Mouse (Mus musculus) mouse trophoblast stem cell (cell line): ENCODE data around the gene Pax6.

ENCODE experiments used
- in situ Hi-C, 2 experiments: fragments of 300-500 bp; cut with MseI, MboI; formaldehyde crosslinking; loops; 2 replicates in 1 of 2; 3 replicates in 1 of 2; pipeline ENCODE4 v1.15.1; 2025

Gene Pax6

DNA sequence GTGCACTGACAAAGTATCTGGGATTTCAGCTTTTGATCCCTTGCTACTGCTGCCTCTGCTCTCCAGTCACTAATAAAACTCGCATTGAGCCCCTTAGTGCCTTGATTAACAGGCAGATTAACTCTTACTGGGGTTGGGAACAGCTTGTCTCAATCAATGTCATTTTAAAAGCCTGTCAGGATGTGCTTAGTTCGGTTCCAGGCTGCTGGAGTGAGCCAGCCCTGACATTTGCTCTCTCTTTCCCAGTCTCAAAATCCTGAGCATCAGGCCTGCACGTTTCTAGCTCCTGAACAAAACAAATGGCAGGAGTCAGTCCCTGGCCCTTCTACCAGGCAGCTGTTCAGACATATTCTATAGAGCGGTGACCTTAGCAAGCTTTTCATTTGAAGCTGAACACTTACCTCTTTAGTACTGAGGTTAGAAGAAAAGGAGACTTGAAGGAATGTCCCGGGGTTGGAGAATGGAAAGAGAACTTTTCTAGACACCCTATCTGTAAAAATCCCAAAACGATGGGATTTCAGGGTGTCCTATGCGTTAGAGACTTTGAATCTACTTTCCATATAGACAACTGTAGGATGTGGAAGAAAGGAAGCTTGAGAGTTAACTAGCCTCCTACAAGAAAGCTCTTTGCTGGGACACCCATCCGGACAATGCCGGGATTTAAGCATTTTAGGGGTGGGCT, 2.6 kb downstream of the Pax6 start:
- in situ Hi-C loops = no loop called here

DNA sequence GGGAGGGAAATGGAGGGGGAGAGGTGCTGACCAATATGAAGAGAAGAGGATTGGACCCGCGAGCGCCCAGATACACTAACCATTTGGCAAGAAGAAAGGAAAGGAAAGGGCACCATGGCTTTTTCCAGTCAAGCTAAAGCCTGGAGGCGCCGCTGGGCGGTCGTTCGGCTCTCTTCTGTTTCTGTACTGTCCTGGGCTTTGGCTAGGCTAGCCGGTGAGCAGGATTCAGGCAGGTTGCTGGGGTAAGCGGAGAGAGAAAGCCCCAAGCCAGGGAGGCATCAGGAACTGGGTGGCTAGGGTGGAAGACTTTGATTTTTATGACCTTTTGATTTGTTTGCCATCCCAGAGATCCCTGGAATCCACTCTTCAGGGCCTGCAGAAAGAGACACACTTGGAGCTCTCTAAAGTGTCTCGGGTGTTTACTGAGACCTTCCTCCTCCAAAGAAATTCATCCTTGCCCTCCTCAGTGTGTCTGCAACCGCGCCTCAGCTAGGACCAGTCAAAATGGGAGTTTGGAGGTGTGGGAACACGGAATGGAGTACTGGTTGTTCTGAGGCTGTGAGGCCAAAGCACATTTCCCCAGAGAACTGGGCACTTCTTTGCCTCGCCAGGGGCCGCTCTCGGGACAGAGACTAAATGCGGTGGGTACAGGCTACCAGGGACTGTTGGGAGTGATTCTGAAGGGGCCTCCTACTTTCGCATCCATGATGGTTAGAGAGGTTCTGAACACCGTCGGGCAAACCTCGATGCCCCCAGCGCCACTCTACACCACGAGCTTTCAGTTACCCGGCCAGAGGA, 3.3 kb downstream of the Pax6 start:
- in situ Hi-C loops = no loop called here

DNA sequence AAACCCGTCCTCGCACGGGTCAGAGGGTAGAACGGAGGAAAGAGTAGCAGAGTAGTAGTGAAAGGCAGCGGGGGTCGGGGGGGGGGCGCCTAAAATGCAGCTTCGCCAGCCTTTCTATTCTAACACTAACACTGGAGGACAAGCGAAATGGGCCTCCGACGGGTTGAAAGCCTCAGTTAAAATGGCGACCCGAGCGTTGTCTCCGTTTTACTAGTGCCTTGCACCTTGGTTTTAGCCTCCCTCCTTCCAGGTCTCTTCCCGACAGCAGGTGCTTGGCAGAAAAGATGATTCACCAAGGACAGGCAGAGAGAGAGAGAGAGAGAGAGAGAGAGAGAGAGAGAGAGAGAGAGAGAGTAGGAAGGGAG, 3.9 kb downstream of the Pax6 start:
- in situ Hi-C loops = no loop called here

DNA sequence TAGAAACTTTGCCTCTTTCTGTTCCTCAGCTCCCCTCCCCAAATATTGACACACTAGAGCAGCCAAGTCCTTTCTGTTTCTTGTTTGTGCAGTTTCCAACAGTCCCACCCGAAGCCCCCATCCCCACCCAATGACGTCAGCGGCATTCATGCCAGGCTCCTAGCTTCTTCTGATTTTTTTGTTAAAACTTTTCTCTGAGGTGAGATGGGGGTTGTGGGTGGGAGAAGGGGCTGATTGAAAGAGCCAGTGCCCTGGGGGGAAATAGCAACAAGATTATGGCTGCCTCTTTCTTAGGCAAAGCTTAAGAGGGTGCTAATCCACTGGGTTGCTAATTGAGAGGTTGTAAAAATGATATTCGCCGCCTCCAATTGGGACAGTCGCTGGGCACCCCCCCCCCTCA, 4.4 kb downstream of the Pax6 start:
- in situ Hi-C loops = no loop called here

DNA sequence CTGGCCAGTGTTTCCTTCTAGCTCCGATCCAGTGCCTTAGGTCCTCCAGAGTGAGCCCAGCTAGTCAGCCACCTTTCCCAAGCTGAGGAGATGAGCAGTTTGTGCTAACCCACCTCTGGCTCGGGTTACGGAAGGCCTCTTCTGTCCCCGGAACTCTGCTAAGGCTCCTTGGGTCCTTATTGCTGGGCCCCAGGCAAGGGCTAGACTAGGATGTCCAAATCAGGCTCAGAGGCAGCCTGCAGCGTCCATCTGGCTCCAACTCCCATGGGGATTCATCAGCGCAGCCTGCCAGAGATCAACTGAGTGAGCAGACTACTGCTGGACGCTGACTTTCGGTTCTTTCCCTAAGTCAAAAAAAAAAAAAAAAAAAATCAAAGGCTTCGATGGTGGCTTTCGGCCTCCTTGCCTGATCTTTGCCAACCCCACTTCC, 4.9 kb downstream of the Pax6 start:
- in situ Hi-C loops = no loop called here

DNA sequence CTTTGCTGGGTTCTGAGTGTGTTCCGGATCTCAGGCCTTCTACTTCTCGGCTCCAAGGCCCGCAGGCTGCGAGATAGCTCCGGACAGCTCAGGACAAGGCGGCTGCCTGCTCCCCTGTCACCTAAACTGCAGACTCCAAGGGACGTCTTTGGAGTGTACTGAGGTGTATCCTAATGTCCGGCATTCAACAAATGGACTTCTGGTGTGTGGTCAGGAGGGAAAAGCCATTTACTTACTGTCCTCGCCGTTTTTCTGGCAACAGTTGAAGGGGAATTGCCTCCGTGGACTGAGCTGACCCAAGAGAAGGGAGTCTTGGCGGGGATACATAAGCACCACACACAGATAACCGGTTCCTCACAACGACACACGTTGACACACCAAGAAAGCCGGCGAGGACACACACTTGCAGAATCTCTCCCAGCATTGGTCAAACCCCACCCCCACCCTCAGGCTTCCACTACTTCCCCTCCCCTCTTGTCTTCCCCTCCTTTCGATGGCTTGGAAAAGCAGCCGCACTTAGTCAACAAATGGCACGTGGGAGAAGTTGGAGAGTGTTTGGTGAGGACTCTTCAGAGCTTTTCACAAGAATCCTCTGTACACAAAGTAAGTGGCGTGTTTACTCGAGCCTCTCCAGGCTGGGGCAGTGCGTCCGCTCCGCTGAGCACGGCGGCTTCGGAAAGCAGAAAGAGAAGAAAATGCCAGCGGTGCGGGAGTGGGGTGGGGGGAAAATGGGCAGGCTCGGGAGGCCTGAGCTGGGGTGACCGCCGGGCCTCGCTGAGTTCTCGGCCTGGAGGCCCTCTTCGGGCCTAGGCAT, 5.6 kb downstream of the Pax6 start:
- in situ Hi-C loops = no loop called here

DNA sequence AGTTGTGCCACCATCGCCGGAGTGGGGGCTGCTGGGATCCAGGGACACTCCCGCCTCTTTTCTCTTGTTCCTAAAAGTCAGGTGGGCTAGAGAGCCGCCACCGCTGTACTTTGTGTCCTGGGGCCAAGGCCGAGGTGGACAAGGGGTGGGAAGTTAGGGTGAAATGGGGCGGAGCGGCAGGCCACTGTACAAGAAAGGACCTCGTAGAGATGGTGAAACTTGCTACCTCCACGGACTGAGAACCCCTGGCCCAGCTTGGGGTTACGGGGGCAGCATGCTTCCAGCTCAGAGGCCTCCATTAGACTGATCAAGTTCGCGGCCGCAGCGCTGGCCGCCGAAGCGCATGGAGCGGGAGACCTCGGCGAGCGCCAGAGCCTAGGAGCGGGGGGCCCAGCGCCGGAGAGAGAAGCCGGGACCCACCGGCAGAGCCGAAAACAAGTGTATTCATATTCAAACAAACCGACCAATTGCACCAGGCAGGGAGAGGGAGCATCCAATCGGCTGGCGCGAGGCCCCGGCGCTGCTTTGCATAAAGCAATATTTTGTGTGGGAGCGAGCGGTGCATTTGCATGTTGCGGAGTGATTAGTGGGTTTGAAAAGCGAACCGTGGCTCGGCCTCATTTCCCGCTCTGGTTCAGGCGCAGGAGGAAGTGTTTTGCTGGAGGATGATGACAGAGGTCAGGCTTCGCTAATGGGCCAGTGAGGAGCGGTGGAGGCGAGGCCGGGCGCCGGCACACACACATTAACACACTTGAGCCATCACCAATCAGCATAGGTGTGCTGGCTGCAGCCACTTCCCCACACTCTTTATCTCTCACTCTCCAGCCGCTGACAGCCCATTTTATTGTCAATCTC, 6.4 kb downstream of the Pax6 start:
- in situ Hi-C loops = no loop called here

DNA sequence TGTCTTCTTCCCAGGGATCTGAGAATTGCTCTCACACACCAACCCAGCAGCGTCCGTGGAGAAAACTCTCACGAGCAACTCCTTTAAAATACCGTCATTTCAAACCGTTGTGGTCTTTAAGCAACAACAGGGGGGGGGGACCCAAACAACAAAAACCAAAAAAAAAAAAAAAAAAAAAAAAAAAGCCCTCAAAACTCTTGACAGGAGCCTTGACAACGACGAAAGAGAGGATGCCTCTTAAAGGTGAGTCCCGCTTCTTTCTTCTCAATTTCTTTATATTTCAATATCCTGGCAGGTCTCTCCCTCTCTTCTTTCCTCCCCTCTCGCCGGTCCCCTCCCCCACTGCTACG, 7.0 kb downstream of the Pax6 start:
- in situ Hi-C loops = no loop called here

DNA sequence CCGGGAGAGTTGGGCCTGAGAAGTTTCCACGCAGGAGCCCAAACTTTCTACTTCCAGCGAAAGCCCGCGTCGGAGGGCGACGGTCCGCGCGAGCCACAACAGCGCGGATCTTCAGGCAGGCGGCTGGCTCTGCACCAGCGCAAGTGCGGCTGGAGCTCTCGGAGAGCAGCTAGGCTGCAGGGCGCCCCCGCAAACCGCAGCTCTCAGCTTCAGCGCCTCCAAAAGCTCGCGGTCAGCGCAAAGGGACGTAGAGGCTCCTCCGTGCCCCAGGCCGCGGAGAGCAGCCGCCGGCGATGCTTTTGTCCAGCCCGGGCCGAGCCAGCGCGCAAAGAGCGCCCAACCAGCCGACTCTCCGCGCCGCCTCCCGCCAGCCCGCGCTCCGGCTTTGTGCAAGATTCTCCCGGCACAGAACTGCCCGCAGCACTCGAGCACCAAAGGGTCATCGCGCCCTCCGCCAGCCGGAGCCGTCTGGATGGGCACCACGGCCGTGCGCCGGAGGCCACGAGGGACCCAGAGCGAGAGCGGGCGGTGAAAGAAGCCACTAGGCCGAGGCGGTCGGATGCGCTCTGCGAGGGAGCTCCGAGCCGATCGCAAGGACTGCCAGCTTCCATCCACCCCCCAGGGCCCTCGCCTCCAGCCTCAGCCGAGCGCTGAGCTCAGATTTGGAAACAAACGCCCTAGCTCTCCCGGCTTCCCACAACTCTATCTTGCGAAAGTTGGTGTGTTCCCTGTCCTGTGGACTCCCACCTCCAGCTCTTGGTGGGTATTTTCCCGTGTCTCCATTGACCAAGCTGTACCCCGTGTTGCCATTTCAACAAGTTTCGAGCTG, 7.6 kb downstream of the Pax6 start:
- in situ Hi-C loops = no loop called here

DNA sequence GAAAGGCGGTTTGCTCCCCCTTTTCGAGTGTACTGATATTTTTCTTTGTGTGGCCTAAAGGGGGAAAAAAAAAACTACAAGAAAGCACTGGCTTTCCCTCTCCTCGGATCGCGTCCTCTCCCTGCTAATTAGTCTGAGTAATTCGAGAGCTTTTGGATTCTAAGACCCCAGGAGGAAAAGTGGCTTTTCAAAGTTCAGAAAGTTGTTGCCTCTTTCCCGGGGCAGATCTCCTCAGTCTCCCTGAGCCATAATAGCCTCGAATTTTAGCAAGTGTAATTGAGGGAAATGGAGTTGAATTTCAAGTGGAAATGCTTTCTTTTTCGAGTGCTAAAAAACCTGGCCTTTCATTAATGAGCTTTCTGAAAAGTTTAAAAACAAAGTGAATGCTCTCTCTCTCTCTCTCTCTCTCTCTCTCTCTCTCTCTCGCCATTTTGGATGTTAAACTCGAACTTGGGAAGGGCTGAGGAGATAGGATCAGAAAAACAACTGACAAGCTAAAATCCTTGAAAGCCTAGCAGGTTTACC, 8.3 kb downstream of the Pax6 start:
- in situ Hi-C loops = no loop called here

DNA sequence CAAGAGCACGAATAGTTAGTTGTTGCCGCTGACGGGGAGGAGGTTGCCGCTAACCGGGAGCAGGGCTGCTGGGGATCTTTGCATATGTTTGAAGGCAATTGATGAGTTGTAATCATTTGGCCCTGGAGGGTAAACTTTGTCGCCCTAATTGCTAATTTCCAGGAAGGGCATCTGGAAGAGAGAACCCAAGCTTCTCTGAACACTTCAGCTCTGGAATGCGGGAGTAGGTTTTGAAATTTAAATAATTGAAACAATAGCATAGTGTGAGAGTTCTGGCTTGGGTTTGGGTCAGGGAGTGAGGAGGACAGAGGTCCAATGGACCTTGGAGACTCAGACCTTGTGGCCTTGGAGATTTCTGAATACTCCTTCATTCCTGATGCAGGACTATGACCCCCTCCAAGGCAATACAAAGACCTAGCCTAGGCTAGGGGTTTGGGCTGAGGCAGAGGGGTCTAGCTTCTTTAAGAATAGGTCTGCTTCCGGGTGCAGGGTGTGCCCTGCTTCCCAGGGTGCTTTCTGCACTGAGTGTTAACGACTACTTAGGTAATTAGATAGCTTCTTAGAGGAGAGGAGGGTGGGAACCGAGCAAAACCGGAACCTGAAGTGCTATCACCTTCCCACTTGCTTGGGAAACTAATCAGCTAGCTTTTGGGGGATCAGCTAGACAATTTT, 8.9 kb downstream of the Pax6 start:
- in situ Hi-C loops = no loop called here

DNA sequence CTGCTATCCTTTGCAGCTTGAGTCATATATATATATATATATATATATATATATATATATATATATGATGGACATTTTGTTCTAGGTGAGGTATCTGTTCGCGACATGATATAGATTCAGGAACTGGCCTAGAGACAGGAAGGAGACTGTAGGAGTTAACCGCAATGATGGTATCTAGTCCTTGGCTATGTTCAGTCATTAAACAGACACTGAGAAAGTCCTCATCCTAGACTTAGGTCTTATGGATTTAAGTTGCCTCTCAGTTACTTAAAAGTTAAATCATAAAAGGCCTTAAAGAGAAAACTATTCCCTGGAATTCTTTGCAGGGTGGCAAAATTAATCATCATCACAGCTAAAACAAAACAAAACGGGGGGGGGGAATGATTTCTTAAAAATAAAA, 9.6 kb downstream of the Pax6 start:
- in situ Hi-C loops = no loop called here

DNA sequence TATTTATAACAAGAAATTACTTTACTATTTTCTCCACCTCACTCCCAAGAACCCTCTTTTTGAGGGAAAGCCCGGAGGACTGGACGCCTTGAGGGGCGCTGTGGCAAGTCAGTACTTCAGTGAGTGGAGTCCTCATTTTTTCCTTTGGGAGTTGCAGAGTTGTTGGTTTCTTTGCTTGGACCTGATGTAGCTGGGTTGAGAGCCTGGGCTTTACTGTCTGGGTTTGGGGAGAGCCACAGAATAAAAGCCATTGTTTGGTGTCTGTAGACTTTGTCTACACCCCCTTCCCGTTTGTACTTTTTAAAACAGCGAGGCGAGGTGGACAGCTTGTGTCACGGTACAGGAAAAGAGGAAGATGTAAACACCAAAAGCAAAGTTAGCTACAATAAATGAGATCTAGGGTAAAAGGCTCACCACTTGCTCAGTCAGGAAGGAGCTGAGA, 10.2 kb downstream of the Pax6 start:
- in situ Hi-C loops = no loop called here

DNA sequence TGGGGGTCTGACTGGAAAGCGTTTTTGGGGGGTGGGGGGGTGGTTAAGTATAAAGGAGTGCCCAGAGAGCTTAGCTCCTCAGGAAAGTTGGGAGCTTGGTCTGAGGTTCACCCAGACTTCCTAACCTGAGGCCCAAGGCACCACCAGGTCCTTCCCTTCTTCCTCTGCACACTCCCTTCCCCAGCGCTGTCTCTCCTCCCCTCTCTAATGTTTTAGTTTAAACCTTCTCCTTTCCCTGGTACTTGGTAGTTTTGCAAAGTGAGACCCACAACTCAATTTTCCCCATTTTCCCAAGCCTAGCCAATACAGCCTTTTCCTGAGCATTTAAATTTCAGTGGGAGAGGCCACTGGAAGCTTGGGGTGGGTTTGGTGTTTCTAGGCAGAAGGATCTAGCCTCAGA, 10.6 kb downstream of the Pax6 start:
- in situ Hi-C loops = no loop called here

DNA sequence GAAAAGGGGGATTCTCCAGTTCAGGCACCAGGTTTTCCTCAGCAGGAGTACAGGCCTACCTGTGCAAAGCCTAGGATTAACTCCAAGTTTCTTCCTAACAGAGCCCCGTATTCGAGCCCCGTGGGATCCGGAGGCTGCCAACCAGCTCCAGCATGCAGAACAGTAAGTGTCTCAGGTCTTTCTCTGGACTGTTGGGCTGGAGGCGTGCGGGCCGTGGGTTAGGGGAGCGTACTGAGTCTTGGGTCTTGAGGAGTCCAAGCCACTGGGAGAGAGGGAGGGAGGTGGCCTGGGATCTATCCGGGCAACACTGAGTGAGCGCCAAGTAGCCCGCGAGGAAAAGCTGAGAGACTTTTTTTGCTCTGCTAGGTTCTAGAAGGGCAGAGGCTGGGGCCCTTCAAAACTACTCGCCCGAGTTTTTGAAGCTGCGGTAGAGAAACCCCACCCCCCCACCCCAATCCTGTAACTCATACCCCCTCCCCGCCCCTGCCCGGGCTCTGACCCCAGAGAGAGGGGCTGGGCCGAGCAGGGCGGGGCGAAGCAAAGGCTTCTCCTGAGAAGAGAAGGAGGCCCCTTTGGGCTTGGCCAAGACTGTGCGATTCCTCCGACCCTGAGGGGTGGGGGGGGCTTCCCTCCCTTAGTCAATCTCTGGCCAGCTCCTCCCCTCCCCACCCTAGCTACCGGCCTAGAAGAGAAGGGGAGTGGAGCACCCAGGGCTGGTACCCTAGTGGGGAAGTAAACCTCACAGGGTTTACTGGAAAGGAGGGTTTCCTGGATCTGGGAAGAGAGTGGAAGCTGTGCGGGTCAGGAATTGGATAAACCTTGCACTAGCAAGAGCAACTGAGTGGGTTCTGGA, 11.7 kb downstream of the Pax6 start:
- in situ Hi-C loops = no loop called here

DNA sequence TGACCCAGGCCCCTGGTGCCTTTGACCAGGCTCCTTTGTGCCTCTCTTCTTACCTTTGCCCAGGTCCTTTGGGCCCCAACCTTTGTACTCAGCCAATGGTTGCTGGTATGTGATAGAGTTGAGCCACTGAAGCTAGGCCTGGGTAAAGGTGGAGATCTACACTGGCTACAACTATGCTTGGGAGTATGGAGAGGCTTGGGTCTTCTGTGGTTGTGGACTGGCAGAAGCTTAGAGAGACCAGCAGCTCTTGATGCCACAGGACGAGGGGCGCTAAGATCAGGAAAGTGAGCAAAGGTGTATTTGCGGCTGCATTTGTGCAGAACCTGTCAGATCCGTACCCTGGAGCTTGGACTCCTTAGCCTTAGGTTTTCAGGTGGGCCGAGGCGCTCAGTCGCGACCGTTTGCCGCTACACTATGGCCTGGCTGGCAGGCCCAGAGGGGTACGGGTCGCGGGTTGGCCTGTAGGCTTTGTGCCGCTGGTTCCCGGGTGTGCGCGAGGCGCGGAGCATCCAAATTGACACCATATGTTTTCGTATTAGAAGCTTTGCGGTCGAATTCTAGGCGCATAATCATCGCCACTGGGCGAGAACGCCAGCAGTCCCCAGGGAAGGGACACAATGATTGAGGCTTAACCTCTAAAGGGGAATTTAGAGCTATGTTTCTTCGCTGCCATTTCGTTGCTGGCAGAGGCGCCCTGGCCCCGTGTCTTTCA, 12.5 kb downstream of the Pax6 start:
- in situ Hi-C loops = no loop called here

DNA sequence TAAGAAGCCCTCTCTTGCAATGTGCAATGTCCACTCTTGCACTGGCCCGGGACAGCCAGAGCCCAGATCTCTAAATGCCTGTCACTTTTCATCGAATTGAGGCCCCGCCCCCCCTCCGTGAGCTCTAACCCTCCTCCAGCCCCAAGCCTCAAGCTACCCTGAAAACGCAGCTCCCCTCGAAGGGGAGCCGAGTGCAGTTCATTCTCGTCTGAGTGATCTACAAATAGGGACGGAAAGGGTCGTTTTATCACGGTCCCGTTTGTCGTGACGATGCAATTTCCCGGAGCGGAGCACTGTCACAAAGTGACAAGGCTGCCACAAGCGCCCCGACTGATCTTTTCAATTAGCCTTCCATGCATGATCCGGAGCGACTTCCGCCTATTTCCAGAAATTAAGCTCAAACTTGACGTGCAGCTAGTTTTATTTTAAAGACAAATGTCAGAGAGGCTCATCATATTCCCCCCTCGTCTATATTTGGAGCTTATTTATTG, 13.4 kb downstream of the Pax6 start:
- in situ Hi-C loops = no loop called here

DNA sequence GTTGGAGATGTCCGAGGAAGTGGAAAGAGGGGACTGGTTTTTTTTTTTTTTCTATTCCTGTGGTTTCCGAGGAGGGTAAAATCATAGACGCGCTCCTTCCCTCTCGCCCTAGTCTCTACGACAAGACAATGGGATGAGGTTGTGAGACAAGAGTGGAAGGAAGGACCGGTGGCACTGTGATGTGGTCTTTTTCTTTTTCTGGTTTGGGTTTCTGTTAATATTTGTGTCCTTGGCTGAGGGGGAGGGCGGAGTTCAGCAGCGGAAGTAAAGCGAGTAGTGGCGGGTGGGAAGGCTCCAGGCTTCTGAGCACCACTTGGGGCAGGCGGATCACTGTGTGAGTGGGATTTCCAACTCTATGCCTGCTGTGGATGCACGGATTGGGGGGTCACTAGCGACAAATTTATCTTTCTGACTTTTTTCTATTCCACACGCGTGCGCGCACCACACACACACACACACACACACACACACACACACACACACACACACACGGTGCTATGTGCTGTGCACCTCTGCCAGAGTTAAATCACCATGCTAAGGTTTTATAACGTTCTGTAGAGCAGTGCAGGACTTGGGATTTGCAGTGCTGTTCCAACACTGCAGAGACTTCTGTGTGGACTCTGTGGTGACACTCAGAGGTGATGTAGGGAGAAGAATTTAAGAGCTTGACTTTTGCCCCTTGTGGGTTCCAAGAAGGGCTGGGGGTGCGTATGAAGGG, 14.1 kb downstream of the Pax6 start:
- in situ Hi-C loops = no loop called here
